Mouse (Mus musculus): ENCODE measurements around the gene Adck1.

DNA sequence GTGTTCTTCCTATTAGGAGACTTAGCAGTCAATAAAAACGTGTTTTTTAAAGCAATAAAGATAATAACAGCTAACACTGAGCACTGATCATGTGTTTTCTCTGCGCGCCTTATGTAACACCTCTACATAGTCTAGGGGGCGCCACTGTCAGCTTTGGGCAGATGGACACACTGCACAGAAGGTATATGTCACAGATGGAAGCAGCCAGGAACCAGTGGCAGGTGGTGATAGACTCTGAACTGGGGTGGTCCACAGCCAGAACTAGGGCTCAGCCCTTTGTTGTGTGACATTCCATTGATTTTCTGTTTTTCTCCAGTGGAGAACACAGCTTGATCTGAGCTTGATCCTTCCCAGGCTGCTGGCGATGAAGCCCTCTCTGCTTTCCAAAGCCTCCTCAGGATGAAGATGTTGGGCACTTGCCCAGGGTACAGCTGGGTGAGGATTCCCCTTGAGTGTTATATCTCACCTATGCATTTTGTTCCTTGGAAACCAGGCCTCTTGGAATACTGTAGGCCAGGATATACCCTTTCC is 107.6 kb downstream of the Adck1 start:
- TF ChIP-seq EP300 (IDR thresholded peaks at IDR 0.05; ENCODE audit: insufficient read depth, low read depth, low read length), result no peak
- no peak for TF ChIP-seq POLR2A (IDR thresholded peaks at IDR 0.05; ENCODE audit: insufficient read depth, low read length)

All from ES-Bruce4 (cell line).